8 mouse cellular contexts compared by ENCODE assay signal in genomic region chr12:27060899-27061762, GRCm38 (mm10).
DNase-seq lines count a peak whose midpoint lies in the region; ATAC-seq and TF ChIP-seq lines count a peak whose summit lies in the region.

No protein-coding gene starts in this region.

- peak overlapping the region; percentile 72 for H3K4me2 ChIP-seq in lung, embryonic 14.5 days
- H3K4me2 ChIP-seq in intestine, embryonic 15.5 days (replicated peaks), result peak overlapping the region; percentile 55

- no peaks in the 10 kb centered on the region for H3K27me3 ChIP-seq in lung, embryonic 14.5 days (ENCODE audit: insufficient read depth, low read length)
- H3K27me3 ChIP-seq in intestine, embryonic 15.5 days (replicated peaks), result no peaks in the 10 kb centered on the region

- ATAC-seq in lung, embryonic 14.5 days (ENCODE audit: insufficient read depth), result peak; percentile 32
- ATAC-seq in intestine, embryonic 15.5 days, result peak; percentile 46; the same call in 1 of the 2 replicates
- no peak for ATAC-seq in monocyte, adult 5-6 weeks (replicated peaks; ENCODE audit: insufficient number of reproducible peaks, low FRiP score, low TSS enrichment, poor library complexity, severe bottlenecking)

- peak overlapping the region; percentile 27; the same call in 1 of the 2 replicates for H3K4me3 ChIP-seq in lung, embryonic 14.5 days (ENCODE audit: low read depth, low read length)
- no peak overlapping the region for H3K4me3 ChIP-seq in intestine, embryonic 15.5 days (replicated peaks)

- WGBS in lung, embryonic 14.5 days, result 14% methylated on average over 17 of the region's 17 CpGs
- WGBS in intestine, embryonic 15.5 days, result 22% methylated on average over 17 of the region's 17 CpGs

- TF ChIP-seq CTCF in lung, embryonic 14.5 days (IDR thresholded peaks at IDR 0.05; ENCODE audit: low read depth), result no peak

- H3K4me1 ChIP-seq in lung, embryonic 14.5 days (ENCODE audit: insufficient read depth), result peaks cover 15% of the 10 kb centered on the region
- peaks cover 11% of the 10 kb centered on the region for H3K4me1 ChIP-seq in intestine, embryonic 15.5 days (replicated peaks)

- no peaks in the 10 kb centered on the region for H3K9me3 ChIP-seq in lung, embryonic 14.5 days (ENCODE audit: low read depth, low read length)
- no peaks in the 10 kb centered on the region for H3K9me3 ChIP-seq in intestine, embryonic 15.5 days

- H3K27ac ChIP-seq in lung, embryonic 14.5 days (ENCODE audit: low read depth), result no peak overlapping the region
- no peak overlapping the region for H3K27ac ChIP-seq in intestine, embryonic 15.5 days

- no peaks in the 10 kb centered on the region for H3K36me3 ChIP-seq in lung, embryonic 14.5 days (ENCODE audit: insufficient read depth)
- H3K36me3 ChIP-seq in intestine, embryonic 15.5 days, result no peaks in the 10 kb centered on the region

- peak; percentile 27 for DNase-seq in adrenal gland, postnatal 14 days
- DNase-seq in adrenal gland, postnatal 4 days (ENCODE audit: low spot score in 2 of 2), result no peak
- DNase-seq in lung, embryonic 14.5 days, result peak; percentile 63
- no peak for DNase-seq in lung, postnatal 36 days
- DNase-seq in mesoderm, embryonic 11.5 days (ENCODE audit: low read depth, low spot score), result peak; percentile 73
- DNase-seq in urinary bladder, adult 2 months (ENCODE audit: low spot score), result no peak

- peak overlapping the region; percentile 50; the same call in 1 of the 2 replicates for H3K9ac ChIP-seq in lung, embryonic 14.5 days
- no peak overlapping the region for H3K9ac ChIP-seq in intestine, embryonic 15.5 days

Comparison
In these comparisons a context has a peak if more than half of its experiments do, and no peak if none do; other contexts are left out.
1. DNase-seq: peak in adrenal gland, postnatal 14 days (single experiment), lung, embryonic 14.5 days (single experiment) and mesoderm, embryonic 11.5 days (single experiment); none in adrenal gland, postnatal 4 days (0 of 2), lung, postnatal 36 days (single experiment) and urinary bladder, adult 2 months (single experiment).